Mouse (Mus musculus) intestine, embryonic 16.5 days (tissue): Measurements from ENCODE around the gene Dgat2l6. TPM values are rescaled to one million over a fixed set of nuclear protein-coding genes. Genes with fewer than 3 reads are reported as not detected.

Source experiments
- ATAC-seq: fragments of 200-750 bp; cut with Nextera tagmentation; 2 replicates; pipeline ENCODE4 v1.8.0; 2017; ENCODE audit warnings: moderate TSS enrichment, moderate library complexity
- H3K27ac ChIP-seq: fragments of 300-500 bp; sonication (generic); 2 replicates; pipeline ENCODE4 v1.5.1; 2014; ENCODE audit warnings: mild to moderate bottlenecking, low read length
- H3K27me3 ChIP-seq: fragments of 300-500 bp; sonication (generic); replicated peaks from 2 replicates; pipeline ENCODE4 v1.6.1; 2014; ENCODE audit warnings: low read length, control low read depth, mixed read lengths; ENCODE audit not compliant: control insufficient read depth, insufficient read depth
- H3K36me3 ChIP-seq: fragments of 300-500 bp; sonication (generic); 2 replicates; pipeline ENCODE4 v1.6.1; 2014; ENCODE audit warnings: low read length, control low read depth; ENCODE audit not compliant: control insufficient read depth, insufficient read depth
- H3K4me1 ChIP-seq: fragments of 300-500 bp; sonication (generic); 2 replicates; pipeline ENCODE4 v1.6.1; 2014; ENCODE audit warnings: low read length, control low read depth, mixed read lengths; ENCODE audit not compliant: control insufficient read depth, insufficient read depth
- H3K4me2 ChIP-seq: fragments of 300-500 bp; sonication (generic); 2 replicates; pipeline ENCODE4 v1.6.1; 2014; ENCODE audit warnings: low read depth, low read length, control low read depth
- H3K4me3 ChIP-seq: fragments of 300-500 bp; sonication (generic); 2 replicates; pipeline ENCODE4 v1.5.1; 2014; ENCODE audit warnings: mild to moderate bottlenecking, low read length
- H3K9ac ChIP-seq: fragments of 300-500 bp; sonication (generic); 2 replicates; pipeline ENCODE4 v1.6.1; 2014; ENCODE audit warnings: low read depth, low read length
- H3K9me3 ChIP-seq: fragments of 300-500 bp; sonication (generic); 2 replicates; pipeline ENCODE4 v1.6.1; 2016; ENCODE audit warnings: low read length, control low read depth; ENCODE audit not compliant: control insufficient read depth
- WGBS: fragments of 180-500 bp; shearing (Covaris S2); extraction: QIAGEN DNeasy Blood & Tissue Kit; methylation state at CpG from one replicate; pipeline ENCODE4 v1.1.7; 2014; 5-methylcytosine and 5-hydroxymethylcytosine counted together
- polyA plus RNA-seq: library from polyadenylated mRNA; unstranded; fragments of >200 nt; fragmentation: Nextera tagmentation; extraction: Ambion mirVana; gene quantifications from 2 replicates; pipeline ENCODE4 v1.2.1, GENCODE M21; 2015

Dgat2l6 gene
- polyA plus RNA-seq = not detected in 2 replicates

DNA sequence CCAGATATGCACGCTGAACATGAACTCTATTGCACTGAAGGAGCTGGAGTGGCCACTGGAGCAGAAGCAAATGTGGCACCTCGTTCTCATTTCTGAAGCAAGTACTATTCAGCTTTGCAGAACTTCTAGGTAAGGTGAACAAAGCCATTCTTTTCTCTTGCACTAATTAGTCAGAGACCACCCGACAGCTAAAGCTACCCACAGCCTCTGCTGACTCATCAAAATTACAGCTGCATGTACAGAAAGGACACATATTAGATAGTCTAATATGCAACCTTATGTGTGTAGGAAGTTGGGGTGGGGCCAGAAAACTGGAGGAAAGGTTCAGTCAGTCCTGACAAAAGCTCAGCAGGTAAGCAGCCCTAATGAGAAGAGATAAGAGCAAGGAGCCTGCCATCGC lies at the start of gene Dgat2l6:
Gene Dgat2l6 (plus strand): TSS at position 368 of the 400 bp plus-strand sequence.
- H3K27ac ChIP-seq = no peak within 1 kb of the TSS
- WGBS = 90% methylated on average over 4 of the region's 4 CpGs
- H3K4me3 ChIP-seq = no peak within 1 kb of the TSS
- H3K4me2 ChIP-seq = no peak within 1 kb of the TSS
- H3K36me3 ChIP-seq = no peaks in the 10 kb centered on the region
- no peaks in the 10 kb centered on the region for H3K4me1 ChIP-seq
- ATAC-seq = no peak
- H3K9me3 ChIP-seq = no peaks in the 10 kb centered on the region
- no peak within 1 kb of the TSS for H3K9ac ChIP-seq
- peaks cover 3% of the 10 kb centered on the region; the same call in 1 of the 2 replicates for H3K27me3 ChIP-seq

DNA sequence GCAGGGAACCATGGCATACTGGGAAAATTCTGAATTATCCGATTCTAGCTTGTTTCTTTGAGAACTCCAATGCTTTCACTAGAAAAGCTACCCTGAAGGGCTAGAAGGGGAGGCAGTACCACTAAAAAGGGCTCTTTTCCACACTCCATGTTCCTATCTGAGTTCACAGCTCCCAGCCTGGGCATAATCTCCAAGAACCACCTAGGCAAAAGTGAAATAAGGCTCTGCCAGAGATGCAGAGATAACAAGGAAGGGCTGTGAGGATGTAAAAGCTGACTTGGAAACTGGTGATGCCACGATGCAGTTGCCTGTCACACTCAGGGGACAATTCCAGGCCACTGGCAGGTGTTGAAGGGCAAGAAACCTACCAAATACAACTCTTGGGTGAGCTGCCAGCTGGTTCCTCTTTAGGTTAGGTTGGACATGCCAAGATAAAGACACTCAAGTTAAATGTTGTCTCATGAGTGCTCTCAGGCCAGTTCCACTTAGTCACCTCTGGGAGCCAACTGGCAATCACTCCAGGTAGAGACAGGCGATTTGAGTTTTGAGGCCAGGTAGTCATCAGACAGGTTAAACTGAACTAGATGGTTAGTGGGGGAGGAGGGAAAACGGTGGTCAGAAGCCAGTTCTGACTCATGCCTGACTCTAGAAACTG lies 48.9 kb upstream of the Dgat2l6 start:
- no peaks in the 10 kb centered on the region for H3K36me3 ChIP-seq
- WGBS = 73% methylated on average over 4 of the region's 4 CpGs
- no peak for ATAC-seq
- H3K27me3 ChIP-seq = 0 out of 2 replicates have a peak, but pooled peaks cover 4% of the 10 kb centered on the region
- no peak overlapping the region for H3K4me3 ChIP-seq
- H3K4me1 ChIP-seq = no peaks in the 10 kb centered on the region
- no peak overlapping the region for H3K4me2 ChIP-seq
- no peaks in the 10 kb centered on the region for H3K9me3 ChIP-seq
- H3K9ac ChIP-seq = no peak overlapping the region
- no peak overlapping the region for H3K27ac ChIP-seq

DNA sequence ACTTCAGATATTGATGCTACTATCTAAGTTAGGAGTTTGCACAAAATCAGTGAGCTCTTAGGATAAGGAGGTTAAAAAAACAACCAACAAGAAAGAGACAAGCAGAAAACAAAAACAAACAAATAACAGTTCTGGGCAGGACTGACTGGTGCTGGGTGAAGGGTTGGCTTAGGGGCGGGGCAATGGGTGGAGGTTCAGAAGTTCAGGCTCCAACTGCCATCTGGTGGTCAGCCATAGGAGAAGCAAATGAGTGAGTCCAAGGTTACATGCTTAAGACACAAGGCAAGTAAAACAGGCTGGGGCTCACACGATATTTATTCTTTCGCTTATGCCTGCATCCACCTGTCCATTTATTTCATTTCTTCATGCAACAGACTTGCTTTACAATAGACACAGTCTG lies 44.3 kb upstream of the Dgat2l6 start:
- Histone ChIP-seq H3K36me3 (no peaks in the 10 kb centered on the region), H3K4me2 (no peak overlapping the region), H3K27me3 (no peaks in the 10 kb centered on the region), H3K4me1 (no peaks in the 10 kb centered on the region), H3K9me3 (no peaks in the 10 kb centered on the region), H3K9ac (no peak overlapping the region), H3K27ac (no peak overlapping the region), H3K4me3 (no peak overlapping the region)
- 42% methylated on average over 3 of the region's 3 CpGs for WGBS
- peak; percentile 76; the same call in 1 of the 2 replicates for ATAC-seq

DNA sequence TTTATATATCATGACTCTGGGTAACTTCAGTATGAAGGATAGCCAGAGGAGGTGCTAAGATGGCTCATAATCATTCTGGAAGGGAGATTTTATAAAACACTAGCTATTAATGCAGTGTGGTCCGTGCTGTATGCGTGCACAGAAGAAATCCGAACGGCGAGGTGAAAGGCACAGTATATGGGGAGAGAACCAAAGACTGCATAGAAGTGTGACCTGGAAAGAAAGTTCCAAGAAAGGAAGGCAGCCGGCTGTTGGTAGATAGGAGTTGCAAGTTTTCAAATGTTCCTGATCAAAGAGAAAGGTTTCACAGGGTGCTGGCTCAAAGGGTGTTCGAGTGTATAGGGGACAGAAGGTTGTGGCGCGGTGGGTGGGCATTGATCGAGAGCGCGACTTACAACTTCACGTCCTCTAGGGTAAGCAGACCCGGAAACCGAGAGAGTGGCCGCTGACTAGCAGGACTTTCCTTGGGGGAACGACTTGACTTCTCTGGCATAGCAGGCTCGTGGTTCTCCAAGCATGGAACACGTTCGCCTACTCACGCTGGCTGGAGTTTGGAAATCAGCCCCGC lies 31.1 kb upstream of the Dgat2l6 start:
- H3K36me3 ChIP-seq = no peaks in the 10 kb centered on the region
- no peak overlapping the region for H3K27ac ChIP-seq
- no peaks in the 10 kb centered on the region for H3K9me3 ChIP-seq
- H3K4me1 ChIP-seq = no peaks in the 10 kb centered on the region
- peak overlapping the region; percentile 53 for H3K4me2 ChIP-seq
- H3K9ac ChIP-seq = peak overlapping the region; percentile 50
- WGBS = 22% methylated on average over 22 of the region's 22 CpGs
- peak; percentile 74 for ATAC-seq
- peaks cover 2% of the 10 kb centered on the region; the same call in 1 of the 2 replicates for H3K27me3 ChIP-seq
- peak overlapping the region; percentile 58 for H3K4me3 ChIP-seq

DNA sequence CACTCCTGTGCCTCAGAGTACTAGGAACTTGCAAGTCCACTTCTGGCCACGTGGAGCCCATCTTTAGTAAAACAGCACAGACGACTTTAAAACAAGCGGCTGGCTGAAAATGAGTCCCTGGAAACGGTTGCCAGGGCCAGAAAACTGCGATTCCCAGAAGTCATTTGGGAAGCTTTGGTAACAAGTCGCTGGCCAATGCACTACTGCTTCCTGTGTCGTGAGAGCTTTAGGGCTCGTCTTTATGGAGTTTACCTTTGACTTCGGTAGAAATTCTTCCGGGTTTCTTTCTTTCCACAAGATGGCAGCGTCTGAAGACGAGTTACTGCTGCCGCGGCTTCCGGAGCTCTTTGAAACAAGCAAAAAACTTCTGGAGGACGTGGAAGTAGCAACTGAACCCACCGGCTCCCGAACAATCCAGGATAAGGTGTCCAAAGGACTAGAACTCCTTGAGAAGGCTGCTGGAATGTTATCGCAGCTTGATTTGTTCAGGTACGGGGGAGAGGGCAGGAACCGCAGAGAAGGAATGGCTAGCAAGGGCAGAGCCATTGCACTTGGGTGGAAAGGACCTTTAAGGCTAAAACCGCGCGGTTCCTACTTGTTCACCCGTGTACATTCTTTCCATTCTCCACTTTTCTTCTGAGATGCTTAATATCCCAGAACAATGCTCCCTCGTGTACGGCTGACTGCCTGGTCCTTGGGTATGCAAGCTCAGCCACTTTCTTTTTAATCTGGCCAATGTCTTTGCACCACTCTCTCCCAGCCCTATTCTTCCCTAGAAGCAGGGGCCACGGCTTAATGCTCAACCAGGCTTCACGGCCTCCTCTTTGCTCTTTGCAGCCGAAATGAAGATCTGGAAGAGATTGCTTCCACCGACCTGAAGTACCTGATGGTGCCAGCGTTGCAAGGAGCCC lies 30.3 kb upstream of the Dgat2l6 start, which contains the start of gene Igbp1:
Gene Igbp1 (plus strand): TSS at position 224 of the 911 bp plus-strand sequence.
- peak within 1 kb of the TSS; percentile 67 for H3K9ac ChIP-seq
- ATAC-seq = peak; percentile 98
- H3K27me3 ChIP-seq = peaks cover 2% of the 10 kb centered on the region; the same call in 1 of the 2 replicates
- no peaks in the 10 kb centered on the region for H3K9me3 ChIP-seq
- H3K4me1 ChIP-seq = no peaks in the 10 kb centered on the region
- no peak within 1 kb of the TSS for H3K27ac ChIP-seq
- H3K36me3 ChIP-seq = no peaks in the 10 kb centered on the region
- peak within 1 kb of the TSS; percentile 58 for H3K4me3 ChIP-seq
- WGBS = 15% methylated on average over 32 of the region's 32 CpGs
- peak within 1 kb of the TSS; percentile 64 for H3K4me2 ChIP-seq

DNA sequence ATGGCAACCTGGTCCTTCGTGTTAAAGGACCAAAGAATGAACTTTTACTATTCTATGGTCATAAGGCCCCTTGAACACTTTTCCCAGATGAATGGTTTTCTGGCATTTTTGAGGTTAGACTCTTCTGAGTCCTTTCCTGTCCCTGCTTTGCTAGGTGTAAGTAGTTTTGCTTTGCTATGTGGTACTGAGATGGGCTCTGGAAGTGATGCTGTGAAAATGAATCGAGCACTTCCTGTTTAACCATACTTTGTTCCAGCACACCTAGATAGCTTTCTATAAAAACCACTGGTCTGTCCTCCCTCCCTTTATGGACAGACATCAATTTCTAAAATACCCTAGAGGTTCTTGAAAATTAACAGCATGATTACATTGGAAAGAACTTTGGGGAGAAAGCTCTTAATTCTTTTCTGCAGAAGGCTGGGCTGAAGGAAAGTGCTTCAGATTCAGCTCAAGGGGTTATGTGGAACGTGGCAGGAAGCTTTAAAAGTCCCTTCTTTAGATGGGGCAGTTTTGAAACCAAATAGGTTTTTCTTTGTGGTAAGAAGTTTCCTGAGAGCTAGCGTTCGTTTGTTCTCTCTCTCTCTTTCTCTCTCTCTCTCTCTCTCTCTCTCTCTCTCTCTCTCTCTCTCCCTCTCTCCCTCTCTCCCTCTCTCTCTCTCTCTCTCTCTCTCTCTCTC lies 20.3 kb upstream of the Dgat2l6 start:
- H3K27ac ChIP-seq = no peak overlapping the region
- no peak overlapping the region for H3K9ac ChIP-seq
- no peaks in the 10 kb centered on the region for H3K9me3 ChIP-seq
- ATAC-seq = no peak
- H3K4me3 ChIP-seq = no peak overlapping the region
- H3K4me2 ChIP-seq = no peak overlapping the region
- H3K36me3 ChIP-seq = no peaks in the 10 kb centered on the region
- 84% methylated on average over 5 of the region's 5 CpGs for WGBS
- no peaks in the 10 kb centered on the region for H3K27me3 ChIP-seq
- H3K4me1 ChIP-seq = no peaks in the 10 kb centered on the region

DNA sequence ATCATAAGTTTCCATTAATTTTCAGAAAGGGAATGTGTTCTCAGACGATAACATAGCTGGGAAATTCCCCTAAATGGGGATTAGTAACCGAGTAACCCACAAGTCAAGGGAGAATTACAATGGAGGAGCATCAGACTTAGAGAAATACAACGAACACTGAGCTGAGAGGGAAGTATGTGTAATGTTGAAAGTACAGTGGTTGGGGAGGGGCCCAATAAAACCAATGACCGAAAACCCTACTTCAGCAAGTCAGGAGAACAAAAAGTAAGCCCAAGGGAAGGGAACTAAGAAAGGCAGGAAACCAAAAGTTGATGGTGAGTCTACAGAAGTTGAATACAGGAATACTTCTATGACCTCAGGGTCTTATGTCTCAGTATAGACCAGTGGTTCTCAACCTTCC lies 16.5 kb upstream of the Dgat2l6 start:
- no peak overlapping the region for H3K9ac ChIP-seq
- no peaks in the 10 kb centered on the region for H3K27me3 ChIP-seq
- no peak overlapping the region for H3K4me3 ChIP-seq
- WGBS = 88% methylated on average over 4 of the region's 4 CpGs
- H3K4me2 ChIP-seq = no peak overlapping the region
- no peak for ATAC-seq
- no peaks in the 10 kb centered on the region for H3K9me3 ChIP-seq
- no peak overlapping the region for H3K27ac ChIP-seq
- H3K36me3 ChIP-seq = no peaks in the 10 kb centered on the region
- H3K4me1 ChIP-seq = no peaks in the 10 kb centered on the region

DNA sequence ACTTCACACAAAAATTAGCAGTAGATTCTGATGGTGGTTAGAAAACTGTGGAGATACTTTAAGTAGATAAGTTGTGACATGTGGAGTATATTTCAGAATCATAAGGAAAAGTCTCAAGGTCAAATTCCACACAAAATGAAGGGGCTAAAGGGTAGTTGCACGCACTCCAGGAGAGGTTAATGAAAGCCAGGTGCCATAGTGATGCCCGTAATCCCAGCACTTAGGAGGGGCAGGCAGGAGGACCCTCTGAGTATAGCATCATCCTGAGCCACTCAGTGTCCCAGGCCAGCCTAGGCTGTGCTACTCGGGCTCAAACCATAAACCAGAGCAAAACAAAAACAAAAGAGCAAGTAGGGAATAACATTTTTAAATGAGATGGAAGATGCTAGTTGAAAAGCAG lies 14.7 kb upstream of the Dgat2l6 start:
- Histone ChIP-seq H3K9me3 (no peaks in the 10 kb centered on the region), H3K36me3 (no peaks in the 10 kb centered on the region), H3K9ac (no peak overlapping the region), H3K4me3 (no peak overlapping the region), H3K4me2 (no peak overlapping the region), H3K27me3 (no peaks in the 10 kb centered on the region), H3K27ac (no peak overlapping the region), H3K4me1 (no peaks in the 10 kb centered on the region)
- ATAC-seq = no peak
- 85% methylated on average over 3 of the region's 3 CpGs for WGBS

DNA sequence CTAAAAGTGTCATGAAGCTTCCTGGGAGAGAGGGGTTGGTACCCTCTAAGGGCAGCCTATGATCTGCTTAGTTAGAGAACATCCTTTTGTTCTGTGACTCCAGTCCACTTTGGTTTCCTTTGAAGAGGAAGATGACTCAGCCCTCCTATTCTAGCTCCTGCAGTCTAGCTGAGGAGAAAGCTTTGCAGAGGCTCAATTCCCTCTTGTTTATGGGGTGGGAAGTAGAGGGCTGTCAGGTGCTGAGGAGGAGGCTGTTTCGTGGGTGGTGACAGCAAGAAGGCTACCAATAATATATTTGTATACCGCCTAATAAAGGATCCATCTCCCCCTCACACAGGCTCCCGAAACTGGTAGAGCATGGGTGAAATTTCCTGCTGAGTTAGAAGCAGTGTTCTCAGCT lies 8.0 kb upstream of the Dgat2l6 start:
- Histone ChIP-seq H3K36me3 (no peaks in the 10 kb centered on the region), H3K27ac (no peak overlapping the region), H3K4me3 (no peak overlapping the region), H3K9me3 (no peaks in the 10 kb centered on the region), H3K4me1 (no peaks in the 10 kb centered on the region), H3K27me3 (no peaks in the 10 kb centered on the region), H3K9ac (no peak overlapping the region), H3K4me2 (no peak overlapping the region)
- ATAC-seq = no peak
- WGBS = 88% methylated on average over 3 of the region's 3 CpGs
